Mouse (Mus musculus) CH12.LX (cell line): ENCODE measurements around the gene Mnt. TPM values are rescaled to one million over a fixed set of nuclear protein-coding genes. Genes with fewer than 3 reads are reported as not detected.

Experiments used
- DNase-seq: peaks from one replicate; pipeline ENCODE4 v3.0.0-alpha.2; 2013; ENCODE audit errors: extremely low read depth
- H3K27ac ChIP-seq: 2 replicates; pipeline ENCODE4 v1.5.1; 2012; ENCODE audit warnings: low read depth, mild to moderate bottlenecking, control low read depth, moderate library complexity; ENCODE audit not compliant: insufficient read depth
- H3K27me3 ChIP-seq: replicated peaks from 2 replicates; pipeline ENCODE3; 2012; ENCODE audit warnings: inconsistent platforms
- H3K36me3 ChIP-seq, 2 experiments: replicated peaks in 1 of 2; 2 replicates each; pipeline versions ENCODE3 to v1.6.1; 2012; ENCODE audit warnings: inconsistent platforms in 1 of 2, low read length in 1 of 2, mild to moderate bottlenecking in 1 of 2, mixed read lengths in 1 of 2, moderate library complexity in 1 of 2; ENCODE audit not compliant: control insufficient read depth in 1 of 2, insufficient read depth in 1 of 2
- H3K4me1 ChIP-seq, 2 experiments: 2 replicates each; pipeline ENCODE4 v1.6.1; 2012; ENCODE audit warnings: inconsistent platforms in 1 of 2, moderate library complexity in 1 of 2; ENCODE audit not compliant: insufficient read depth in 2 of 2, control insufficient read depth in 1 of 2
- H3K4me2 ChIP-seq: 2 replicates; pipeline ENCODE4 v1.6.1; 2012; ENCODE audit warnings: low read depth, mild to moderate bottlenecking, control low read depth; ENCODE audit not compliant: poor library complexity, insufficient read depth, severe bottlenecking
- H3K4me3 ChIP-seq, 3 experiments: fragments of 150-350 bp in 1 of 3; sonication (generic) in 1 of 3; replicated peaks in 1 of 3; 2 replicates each; pipeline versions ENCODE3 to v1.5.1; 2011 to 2012; ENCODE audit warnings: low read depth in 2 of 3, low read length in 2 of 3, mild to moderate bottlenecking in 2 of 3, moderate library complexity in 2 of 3, control low read depth in 1 of 3, improper control_type of control experiment in 1 of 3, inconsistent platforms in 1 of 3, mixed read lengths in 1 of 3; ENCODE audit not compliant: poor library complexity in 1 of 3
- H3K79me2 ChIP-seq: replicated peaks from 2 replicates; pipeline ENCODE4 v1.6.1; 2012; ENCODE audit warnings: mild to moderate bottlenecking, moderate library complexity; ENCODE audit not compliant: control insufficient read depth, poor library complexity, insufficient read depth, severe bottlenecking; ENCODE audit errors: extremely low read depth
- H3K9ac ChIP-seq: 2 replicates; pipeline ENCODE4 v1.6.1; 2012; ENCODE audit warnings: low read depth, mild to moderate bottlenecking, control low read depth, moderate library complexity; ENCODE audit not compliant: insufficient read depth
- H3K9me3 ChIP-seq: replicated peaks from 2 replicates; pipeline ENCODE3; 2012; ENCODE audit warnings: low read length, inconsistent platforms, mixed read lengths
- BHLHE40 ChIP-seq: IDR thresholded peaks from 2 replicates; pipeline ENCODE4 v1.6.1; 2011; ENCODE audit warnings: mild to moderate bottlenecking, low read depth, low read length, improper control_type of control experiment
- CHD1 ChIP-seq: IDR thresholded peaks from 2 replicates; pipeline ENCODE4 v1.6.1; 2012; ENCODE audit warnings: low read depth, low read length, improper control_type of control experiment, inconsistent platforms
- E2F4 ChIP-seq: IDR thresholded peaks from 2 replicates; pipeline ENCODE4 v1.6.1; 2011; ENCODE audit warnings: low read depth, low read length, improper control_type of control experiment; ENCODE audit not compliant: insufficient replicate concordance
- ELF1 ChIP-seq: IDR thresholded peaks from 2 replicates; pipeline ENCODE4 v1.6.1; 2014; ENCODE audit warnings: low read depth, mild to moderate bottlenecking, inconsistent platforms, low read length, improper control_type of control experiment
- ETS1 ChIP-seq: conservative IDR thresholded peaks from 2 replicates; pipeline ENCODE4 v1.6.1; 2012; ENCODE audit warnings: low read depth, mild to moderate bottlenecking, inconsistent platforms, low read length, improper control_type of control experiment, moderate library complexity
- GABPA ChIP-seq: IDR thresholded peaks from 2 replicates; pipeline ENCODE4 v1.6.1; 2012; ENCODE audit warnings: low read depth, low read length, improper control_type of control experiment, inconsistent platforms; ENCODE audit not compliant: insufficient replicate concordance
- HCFC1 ChIP-seq: IDR thresholded peaks from 2 replicates; pipeline ENCODE4 v1.6.1; 2012; ENCODE audit warnings: low read depth, mild to moderate bottlenecking, inconsistent platforms, low read length, improper control_type of control experiment
- JUN ChIP-seq: IDR thresholded peaks from 2 replicates; pipeline ENCODE4 v1.6.1; 2011; ENCODE audit warnings: low read depth, mild to moderate bottlenecking, low read length, improper control_type of control experiment, moderate library complexity; ENCODE audit not compliant: insufficient read depth
- JUND ChIP-seq: conservative IDR thresholded peaks from 2 replicates; pipeline ENCODE4 v1.6.1; 2011; ENCODE audit warnings: low read depth, low read length, improper control_type of control experiment
- MAX ChIP-seq: IDR thresholded peaks from 2 replicates; pipeline ENCODE4 v1.6.1; 2011; ENCODE audit warnings: low read length, improper control_type of control experiment
- MAZ ChIP-seq: IDR thresholded peaks from 2 replicates; pipeline ENCODE4 v1.6.1; 2012; ENCODE audit warnings: low read depth, mild to moderate bottlenecking, inconsistent platforms, low read length, improper control_type of control experiment, moderate library complexity
- MEF2A ChIP-seq: IDR thresholded peaks from 2 replicates; pipeline ENCODE4 v1.6.1; 2014; ENCODE audit warnings: low read depth, mild to moderate bottlenecking, inconsistent platforms, low read length, improper control_type of control experiment, borderline replicate concordance
- NELFE ChIP-seq: IDR thresholded peaks from 2 replicates; pipeline ENCODE4 v1.6.1; 2011; ENCODE audit warnings: low read depth, low read length, improper control_type of control experiment
- PAX5 ChIP-seq: IDR thresholded peaks from 2 replicates; pipeline ENCODE4 v1.6.1; 2012; ENCODE audit warnings: low read length, inconsistent platforms, mixed read lengths
- POLR2A ChIP-seq: IDR thresholded peaks from 2 replicates; pipeline ENCODE4 v1.6.1; 2011; ENCODE audit warnings: low read depth, mild to moderate bottlenecking, improper control_type of control experiment, low read length
- SIN3A ChIP-seq: IDR thresholded peaks from 2 replicates; pipeline ENCODE4 v1.6.1; 2012; ENCODE audit warnings: low read length, improper control_type of control experiment, inconsistent platforms
- ZMIZ1 ChIP-seq: IDR thresholded peaks from 2 replicates; pipeline ENCODE4 v1.6.1; 2012; ENCODE audit warnings: low read depth, mild to moderate bottlenecking, inconsistent platforms, low read length, improper control_type of control experiment
- ZNF384 ChIP-seq: IDR thresholded peaks from 2 replicates; pipeline ENCODE4 v1.6.1; 2012; ENCODE audit warnings: low read depth, low read length, improper control_type of control experiment, inconsistent platforms
- dilution Hi-C: fragments of 300-500 bp; cut with MboI; formaldehyde crosslinking; loops from 2 replicates; pipeline ENCODE4 v1.14.3; 2020; ENCODE audit warnings: low sequenced_read_pairs; ENCODE audit not compliant: extremely low pct_unique_long_range_greater_than_20kb, extremely low pct_ligation_motif_present
- in situ Hi-C: fragments of 300-500 bp; cut with MboI; formaldehyde crosslinking; loops from 3 replicates; pipeline ENCODE4 v1.14.3; 2019; ENCODE audit warnings: low sequenced_read_pairs, low pct_ligation_motif_present, low pct_unique_long_range_greater_than_20kb, mixed read lengths
- polyA plus RNA-seq: library from polyadenylated mRNA; unstranded; fragments of >175 nt; gene quantifications from 2 replicates; pipeline ENCODE4 v1.2.1, GENCODE M21; 2012; ENCODE audit warnings: low read depth; ENCODE audit not compliant: insufficient read length
- total RNA-seq, 2 experiments: library from RNA; depleted of rRNA; stranded (reverse); fragments of 300-350 nt in 1 of 2; fragments of >200 nt in 1 of 2; gene quantifications; 2 replicates each; pipeline ENCODE4 v1.2.3; 2012 to 2014

The Mnt gene
- total and polyA plus RNA-seq, 3 experiments: 1.6 to 30.6 (median 4.7) TPM

GRCm38 (mm10) chr11:74883098-74883497, 52.4 kb downstream of the Mnt start:
- no peak for DNase-seq
- H3K9me3 ChIP-seq: no peaks in the 10 kb centered on the region
- TF ChIP-seq MAX (no peak), MEF2A (no peak), BHLHE40 (no peak)
- TF ChIP-seq, all 38 proteins: peak for 0
- H3K27me3 ChIP-seq: no peaks in the 10 kb centered on the region
- no peaks in the 10 kb centered on the region for H3K79me2 ChIP-seq
- no peak overlapping the region for H3K9ac ChIP-seq
- dilution Hi-C loops (no loop called here), in situ Hi-C loops (no loop called here)
- H3K27ac ChIP-seq: no peak overlapping the region
- no peak overlapping the region for H3K4me3 ChIP-seq
- H3K36me3 ChIP-seq: peaks cover 0 to 11% of the 10 kb centered on the region in 2 experiments
- no peaks in the 10 kb centered on the region for H3K4me1 ChIP-seq
- no peak overlapping the region for H3K4me2 ChIP-seq

GRCm38 (mm10) chr11:74894619-74895018, 63.9 kb downstream of the Mnt start:
- Histone ChIP-seq H3K9me3 (no peaks in the 10 kb centered on the region), H3K27me3 (no peaks in the 10 kb centered on the region), H3K4me1 (peaks cover 0 to 14% of the 10 kb centered on the region in 2 experiments; a peak in 2 of 4 replicates), H3K27ac (no peak overlapping the region), H3K4me3 (no peak overlapping the region), H3K79me2 (peaks cover 17% of the 10 kb centered on the region), H3K4me2 (no peak overlapping the region), H3K36me3 (peaks cover 0 to 6% of the 10 kb centered on the region in 2 experiments), H3K9ac (no peak overlapping the region)
- TF ChIP-seq NELFE: no peak
- no peak for TF ChIP-seq JUND
- TF ChIP-seq JUN: no peak
- no peak for TF ChIP-seq E2F4
- TF ChIP-seq HCFC1: no peak
- no peak for TF ChIP-seq ELF1
- no peak for TF ChIP-seq POLR2A
- no peak for TF ChIP-seq GABPA
- no peak for TF ChIP-seq MAZ
- no peak for TF ChIP-seq SIN3A
- TF ChIP-seq ETS1: no peak
- no peak for TF ChIP-seq PAX5
- TF ChIP-seq ZMIZ1: no peak
- TF ChIP-seq CHD1: no peak
- no peak for TF ChIP-seq ZNF384
- in situ Hi-C loops: no loop called here
- dilution Hi-C loops: no loop called here
- DNase-seq: no peak

Other genes with a start within 250 kb of the Mnt start
- 74.6 and 79.8 TPM in 2 replicates for gene Rap1gap2, start 220.0 kb upstream of the Mnt start, total RNA-seq (2012; rRNA removed)
- 53.8 and 55.4 TPM in 2 replicates for gene Rap1gap2, start 220.0 kb upstream of the Mnt start, total RNA-seq (2014; rRNA removed)
- 69.8 and 76.6 TPM in 2 replicates for gene Rap1gap2, start 220.0 kb upstream of the Mnt start, polyA plus RNA-seq
- not detected in 2 replicates for gene Ccdc92b, start 211.3 kb upstream of the Mnt start, total RNA-seq (2012; rRNA removed)
- not detected in 2 replicates for gene Ccdc92b, start 211.3 kb upstream of the Mnt start, total RNA-seq (2014; rRNA removed)
- not detected in 2 replicates for gene Ccdc92b, start 211.3 kb upstream of the Mnt start, polyA plus RNA-seq
- gene Cluh, start 181.4 kb upstream of the Mnt start, total RNA-seq (2012; rRNA removed): 86.4 and 120 TPM in 2 replicates
- 63.1 and 74.9 TPM in 2 replicates for gene Cluh, start 181.4 kb upstream of the Mnt start, total RNA-seq (2014; rRNA removed)
- 143 and 151 TPM in 2 replicates for gene Cluh, start 181.4 kb upstream of the Mnt start, polyA plus RNA-seq
- gene Pafah1b1, start 106.2 kb upstream of the Mnt start, total RNA-seq (2012; rRNA removed): 53.9 and 54.5 TPM in 2 replicates
- gene Pafah1b1, start 106.2 kb upstream of the Mnt start, total RNA-seq (2014; rRNA removed): 107 and 143 TPM in 2 replicates
- gene Pafah1b1, start 106.2 kb upstream of the Mnt start, polyA plus RNA-seq: 136 and 140 TPM in 2 replicates
- 79.3 and 100 TPM in 2 replicates for gene Mettl16, start 60.1 kb upstream of the Mnt start, total RNA-seq (2012; rRNA removed)
- gene Mettl16, start 60.1 kb upstream of the Mnt start, total RNA-seq (2014; rRNA removed): 80.0 and 90.7 TPM in 2 replicates
- 111 and 119 TPM in 2 replicates for gene Mettl16, start 60.1 kb upstream of the Mnt start, polyA plus RNA-seq
- gene Sgsm2, start 66.1 kb downstream of the Mnt start, total RNA-seq (2012; rRNA removed): 2.4 and 3.8 TPM in 2 replicates
- gene Sgsm2, start 66.1 kb downstream of the Mnt start, total RNA-seq (2014; rRNA removed): 0.75 and 0.93 TPM in 2 replicates
- gene Sgsm2, start 66.1 kb downstream of the Mnt start, polyA plus RNA-seq: 3.1 and 3.8 TPM in 2 replicates
- gene Tsr1, start 67.2 kb downstream of the Mnt start, total RNA-seq (2012; rRNA removed): 85.2 and 127 TPM in 2 replicates
- gene Tsr1, start 67.2 kb downstream of the Mnt start, total RNA-seq (2014; rRNA removed): 101 and 105 TPM in 2 replicates
- 149 and 162 TPM in 2 replicates for gene Tsr1, start 67.2 kb downstream of the Mnt start, polyA plus RNA-seq
- gene Smg6, start 94.9 kb downstream of the Mnt start, total RNA-seq (2012; rRNA removed): 12.0 and 12.1 TPM in 2 replicates
- 8.0 and 9.0 TPM in 2 replicates for gene Smg6, start 94.9 kb downstream of the Mnt start, total RNA-seq (2014; rRNA removed)
- gene Smg6, start 94.9 kb downstream of the Mnt start, polyA plus RNA-seq: 14.8 and 18.5 TPM in 2 replicates
- gene Srr, start 95.0 kb downstream of the Mnt start, total RNA-seq (2012; rRNA removed): 4.0 and 5.9 TPM in 2 replicates
- 5.7 and 6.7 TPM in 2 replicates for gene Srr, start 95.0 kb downstream of the Mnt start, total RNA-seq (2014; rRNA removed)
- gene Srr, start 95.0 kb downstream of the Mnt start, polyA plus RNA-seq: 5.7 and 7.6 TPM in 2 replicates